Mouse (Mus musculus): ENCODE results near the gene Gsk3a. TPM values are rescaled to one million over a fixed set of nuclear protein-coding genes. Genes with fewer than 3 reads are reported as not detected.
"Not testable (repeated sequence)": the region's sequence is repeated elsewhere in the genome, so short reads cannot be mapped to it uniquely, and the experiment has no call there.

The Gsk3a gene
- polyA plus RNA-seq, 1 experiment from 2014 or later, result 10.0 TPM

- Histone ChIP-seq H3K9ac (no peak overlapping the region), H3K4me2 (no peak overlapping the region), H3K36me3 (peaks cover 46% of the 10 kb centered on the region), H3K27me3 (no peaks in the 10 kb centered on the region), H3K9me3 (no peaks in the 10 kb centered on the region), H3K27ac (no peak overlapping the region), H3K4me1 (peaks cover 64% of the 10 kb centered on the region), H3K4me3 (no peak overlapping the region)
- 85% methylated on average over 35 of the region's 35 CpGs for WGBS
- ATAC-seq (ENCODE audit: insufficient number of reproducible peaks, low FRiP score, low TSS enrichment, low read depth), result no peak
These were observed 33.3 kb upstream of the Gsk3a start for GRCm38 (mm10) chr7:25270652-25271633.

GRCm38 (mm10) chr7:25269545-25270271 lies 32.1 kb upstream of the Gsk3a start:
- Histone ChIP-seq H3K36me3 (peaks cover 38% of the 10 kb centered on the region), H3K4me1 (peaks cover 51% of the 10 kb centered on the region), H3K27me3 (no peaks in the 10 kb centered on the region), H3K4me3 (peak overlapping the region; percentile 79), H3K27ac (peak overlapping the region; percentile 47; the same call in 1 of the 2 replicates), H3K4me2 (peak overlapping the region; percentile 82), H3K9me3 (no peaks in the 10 kb centered on the region), H3K9ac (no peak overlapping the region)
- ATAC-seq (ENCODE audit: insufficient number of reproducible peaks, low FRiP score, low TSS enrichment, low read depth), result no peak
- WGBS, result 76% methylated on average over 8 of the region's 8 CpGs

GRCm38 (mm10) chr7:25269029-25269428 lies 31.4 kb upstream of the Gsk3a start:
- peak overlapping the region; percentile 79 for H3K4me3 ChIP-seq
- peaks cover 34% of the 10 kb centered on the region for H3K36me3 ChIP-seq
- H3K27me3 ChIP-seq, result no peaks in the 10 kb centered on the region
- peak overlapping the region; percentile 82 for H3K4me2 ChIP-seq
- no peak for ATAC-seq (ENCODE audit: insufficient number of reproducible peaks, low FRiP score, low TSS enrichment, low read depth)
- H3K9ac ChIP-seq, result peak overlapping the region; percentile 67; the same call in 1 of the 2 replicates
- H3K9me3 ChIP-seq, result no peaks in the 10 kb centered on the region
- WGBS, result 34% methylated on average over 4 of the region's 4 CpGs
- H3K27ac ChIP-seq, result peak overlapping the region; percentile 87
- H3K4me1 ChIP-seq, result peaks cover 45% of the 10 kb centered on the region

- WGBS, result 5% methylated on average over 7 of the region's 7 CpGs
- H3K9ac ChIP-seq, result peak overlapping the region; percentile 67
- H3K4me3 ChIP-seq, result peak overlapping the region; percentile 79
- H3K27me3 ChIP-seq, result no peaks in the 10 kb centered on the region
- no peak for ATAC-seq (ENCODE audit: insufficient number of reproducible peaks, low FRiP score, low TSS enrichment, low read depth)
- H3K27ac ChIP-seq, result peak overlapping the region; percentile 87
- H3K4me1 ChIP-seq, result peaks cover 40% of the 10 kb centered on the region
- peak overlapping the region; percentile 82 for H3K4me2 ChIP-seq
- peaks cover 30% of the 10 kb centered on the region for H3K36me3 ChIP-seq
- no peaks in the 10 kb centered on the region for H3K9me3 ChIP-seq
These were observed 30.9 kb upstream of the Gsk3a start for GRCm38 (mm10) chr7:25268588-25268987.

GRCm38 (mm10) chr7:25267751-25268463 lies 30.3 kb upstream of the Gsk3a start:
- under 1% methylated on average over 33 of the region's 33 CpGs for WGBS

GRCm38 (mm10) chr7:25267301-25267750 lies 29.7 kb upstream of the Gsk3a start, which contains the start of gene Cic:
TSS of gene Cic (plus strand) at chr7:25267704.
- ATAC-seq (ENCODE audit: insufficient number of reproducible peaks, low FRiP score, low TSS enrichment, low read depth), result peak; percentile 89
- Histone ChIP-seq H3K27ac (peak within 1 kb of the TSS; percentile 97), H3K9ac (peak within 1 kb of the TSS; percentile 67), H3K27me3 (no peaks in the 10 kb centered on the region), H3K9me3 (no peaks in the 10 kb centered on the region), H3K36me3 (peaks cover 17% of the 10 kb centered on the region), H3K4me1 (peaks cover 28% of the 10 kb centered on the region), H3K4me3 (peak within 1 kb of the TSS; percentile 79), H3K4me2 (peak within 1 kb of the TSS; percentile 82)
- 0% methylated on average over 29 of the region's 29 CpGs for WGBS

More at GRCm38 (mm10) chr7:25267751-25268463, 30.3 kb upstream of the Gsk3a start:
- peaks cover 23% of the 10 kb centered on the region for H3K36me3 ChIP-seq
- H3K9ac ChIP-seq, result peak overlapping the region; percentile 67
- peak overlapping the region; percentile 82 for H3K4me2 ChIP-seq
- H3K4me3 ChIP-seq, result peak overlapping the region; percentile 79
- peak; percentile 95 for ATAC-seq (ENCODE audit: insufficient number of reproducible peaks, low FRiP score, low TSS enrichment, low read depth)
- H3K9me3 ChIP-seq, result no peaks in the 10 kb centered on the region
- H3K4me1 ChIP-seq, result peaks cover 33% of the 10 kb centered on the region
- H3K27me3 ChIP-seq, result no peaks in the 10 kb centered on the region
- peak overlapping the region; percentile 97 for H3K27ac ChIP-seq

- peaks cover 8% of the 10 kb centered on the region for H3K36me3 ChIP-seq
- no peaks in the 10 kb centered on the region for H3K9me3 ChIP-seq
- WGBS, result 91% methylated on average over 8 of the region's 8 CpGs
- H3K27ac ChIP-seq, result no peak overlapping the region
- H3K27me3 ChIP-seq, result no peaks in the 10 kb centered on the region
- H3K9ac ChIP-seq, result no peak overlapping the region
- H3K4me2 ChIP-seq, result no peak overlapping the region; the same call in 1 of the 2 replicates
- ATAC-seq (ENCODE audit: insufficient number of reproducible peaks, low FRiP score, low TSS enrichment, low read depth), result no peak
- H3K4me1 ChIP-seq, result peaks cover 25% of the 10 kb centered on the region
- H3K4me3 ChIP-seq, result no peak overlapping the region
These were observed 28.7 kb upstream of the Gsk3a start for GRCm38 (mm10) chr7:25266180-25266962.

- WGBS, result 88% methylated on average over 5 of the region's 5 CpGs
- H3K4me3 ChIP-seq; H3K27me3 ChIP-seq; H3K4me2 ChIP-seq; H3K27ac ChIP-seq; H3K9me3 ChIP-seq; H3K9ac ChIP-seq; H3K36me3 ChIP-seq; ATAC-seq (ENCODE audit: insufficient number of reproducible peaks, low FRiP score, low TSS enrichment, low read depth): not testable (repeated sequence)
- H3K4me1 ChIP-seq, result peaks cover 22% of the 10 kb centered on the region
These were observed 28.1 kb upstream of the Gsk3a start for GRCm38 (mm10) chr7:25265743-25266142.

- Histone ChIP-seq H3K9me3 (no peaks in the 10 kb centered on the region), H3K27ac (no peak overlapping the region), H3K36me3 (no peaks in the 10 kb centered on the region), H3K4me1 (peaks cover 11% of the 10 kb centered on the region), H3K4me2 (no peak overlapping the region), H3K9ac (no peak overlapping the region), H3K27me3 (no peaks in the 10 kb centered on the region), H3K4me3 (no peak overlapping the region)
- WGBS, result 41% methylated on average over 17 of the region's 17 CpGs
- ATAC-seq (ENCODE audit: insufficient number of reproducible peaks, low FRiP score, low TSS enrichment, low read depth), result no peak
These were observed 26.6 kb upstream of the Gsk3a start for GRCm38 (mm10) chr7:25263968-25264870.

- H3K27me3 ChIP-seq, result no peaks in the 10 kb centered on the region
- no peaks in the 10 kb centered on the region for H3K9me3 ChIP-seq
- 91% methylated on average over 1 of the region's 1 CpGs for whole genome bisulfite sequencing
- no peak overlapping the region for H3K4me3 ChIP-seq
- H3K9ac ChIP-seq, result no peak overlapping the region
- H3K36me3 ChIP-seq, result no peaks in the 10 kb centered on the region
- ATAC-seq (ENCODE audit: insufficient number of reproducible peaks, low FRiP score, low TSS enrichment, low read depth), result no peak
- peaks cover 1% of the 10 kb centered on the region for H3K4me1 ChIP-seq
- no peak overlapping the region for H3K4me2 ChIP-seq
- H3K27ac ChIP-seq, result no peak overlapping the region
These were observed 24.2 kb upstream of the Gsk3a start for GRCm38 (mm10) chr7:25261896-25262295.
